Mouse (Mus musculus): ENCODE results near the gene Lrrc29. TPM values are rescaled to one million over a fixed set of nuclear protein-coding genes. Genes with fewer than 3 reads are reported as not detected.
A peak's percentile ranks its signal among the peaks of the same experiment; 100 is the strongest.

Gene Lrrc29
- polyA plus RNA-seq, 1 experiment from 2014 or later, result 7.5 TPM

DNA sequence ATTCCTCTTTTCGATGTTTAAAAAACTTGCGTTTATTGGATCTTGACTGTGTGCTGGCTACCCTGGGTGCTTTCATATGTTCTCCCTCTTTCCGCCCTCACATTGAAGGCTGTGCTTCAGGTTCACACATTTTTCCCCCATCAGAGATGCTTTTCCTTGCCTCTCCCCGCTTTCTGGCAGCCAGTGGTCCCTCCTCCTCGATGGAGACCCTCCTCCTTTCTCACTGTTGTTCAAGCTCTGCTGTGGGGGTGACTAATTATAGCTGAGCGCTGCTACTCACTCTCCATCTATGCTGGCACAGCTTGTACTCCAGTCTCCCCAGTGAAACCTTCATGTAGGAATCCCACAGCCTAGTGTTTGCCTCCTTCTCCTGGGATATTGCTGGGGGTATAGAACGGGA lies 24.1 kb upstream of the Lrrc29 start:
- Histone ChIP-seq H3K36me3 (ENCODE audit: insufficient read depth, low read length) (no peaks in the 10 kb centered on the region), H3K27me3 (replicated peaks; ENCODE audit: insufficient read depth, low read length) (no peaks in the 10 kb centered on the region), H3K4me1 (ENCODE audit: insufficient read depth, low read depth, low read length) (peaks cover 6% of the 10 kb centered on the region), H3K27ac (ENCODE audit: low read length) (no peak overlapping the region), H3K9ac (replicated peaks; ENCODE audit: low read depth) (no peak overlapping the region), H3K4me3 (ENCODE audit: low read depth, low read length) (peak overlapping the region; percentile 57; the same call in 1 of the 2 replicates), H3K4me2 (replicated peaks; ENCODE audit: low read depth, low read length) (peak overlapping the region; percentile 100), H3K9me3 (ENCODE audit: low read length) (no peaks in the 10 kb centered on the region)
- WGBS, result 46% methylated on average over 7 of the region's 7 CpGs
- no peak for TF ChIP-seq CTCF (IDR thresholded peaks at IDR 0.05)
- TF ChIP-seq EP300 (IDR thresholded peaks at IDR 0.05), result no peak
- no peak for ATAC-seq
- no peak for DNase-seq (ENCODE audit: low spot score)

DNA sequence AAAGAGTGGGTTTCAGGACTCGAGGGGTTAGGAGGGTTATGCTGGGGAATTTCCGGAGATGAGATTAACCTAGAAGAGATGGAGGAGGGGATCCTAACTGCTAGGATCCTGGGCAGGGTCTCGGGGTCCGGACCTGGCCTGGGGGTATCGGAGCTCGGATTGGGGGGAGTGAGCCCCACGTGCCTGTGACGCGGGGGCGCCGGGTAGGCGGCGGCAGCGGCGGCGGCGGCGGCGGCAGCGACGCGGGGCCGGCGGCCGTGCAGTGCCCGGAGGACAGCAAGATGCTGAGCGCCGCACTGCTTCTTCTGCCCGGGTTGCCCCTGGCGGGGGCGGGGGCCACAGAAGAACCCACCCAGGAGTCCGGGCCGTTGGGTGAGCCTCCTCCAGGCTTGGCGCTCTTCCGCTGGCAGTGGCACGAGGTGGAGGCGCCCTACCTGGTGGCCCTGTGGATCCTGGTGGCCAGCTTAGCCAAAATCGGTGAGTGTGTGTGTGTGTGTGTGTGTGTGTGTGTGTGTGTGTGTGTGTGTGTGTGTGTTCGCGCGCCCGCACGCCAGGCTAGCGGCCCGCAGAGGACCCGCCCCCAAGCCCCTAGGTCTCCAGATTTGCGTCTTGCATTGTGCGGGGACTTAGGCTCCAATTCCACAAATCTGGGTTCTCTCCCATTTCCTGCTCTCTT lies 23.2 kb upstream of the Lrrc29 start:
- no peak for TF ChIP-seq EP300 (IDR thresholded peaks at IDR 0.05)
- TF ChIP-seq CTCF (IDR thresholded peaks at IDR 0.05), result no peak
- peak overlapping the region; percentile 57 for H3K4me3 ChIP-seq (ENCODE audit: low read depth, low read length)
- DNase-seq (ENCODE audit: low spot score) (peak; percentile 39), ATAC-seq (no peak)
- H3K9me3 ChIP-seq (ENCODE audit: low read length), result no peaks in the 10 kb centered on the region
- H3K4me2 ChIP-seq (replicated peaks; ENCODE audit: low read depth, low read length), result peak overlapping the region; percentile 100
- WGBS, result 2% methylated on average over 13 of the region's 48 CpGs
- no peaks in the 10 kb centered on the region for H3K36me3 ChIP-seq (ENCODE audit: insufficient read depth, low read length)
- H3K27ac ChIP-seq (ENCODE audit: low read length), result peak overlapping the region; percentile 51
- H3K4me1 ChIP-seq (ENCODE audit: insufficient read depth, low read depth, low read length), result peaks cover 13% of the 10 kb centered on the region
- H3K9ac ChIP-seq (replicated peaks; ENCODE audit: low read depth), result peak overlapping the region; percentile 53
- H3K27me3 ChIP-seq (replicated peaks; ENCODE audit: insufficient read depth, low read length), result no peaks in the 10 kb centered on the region

DNA sequence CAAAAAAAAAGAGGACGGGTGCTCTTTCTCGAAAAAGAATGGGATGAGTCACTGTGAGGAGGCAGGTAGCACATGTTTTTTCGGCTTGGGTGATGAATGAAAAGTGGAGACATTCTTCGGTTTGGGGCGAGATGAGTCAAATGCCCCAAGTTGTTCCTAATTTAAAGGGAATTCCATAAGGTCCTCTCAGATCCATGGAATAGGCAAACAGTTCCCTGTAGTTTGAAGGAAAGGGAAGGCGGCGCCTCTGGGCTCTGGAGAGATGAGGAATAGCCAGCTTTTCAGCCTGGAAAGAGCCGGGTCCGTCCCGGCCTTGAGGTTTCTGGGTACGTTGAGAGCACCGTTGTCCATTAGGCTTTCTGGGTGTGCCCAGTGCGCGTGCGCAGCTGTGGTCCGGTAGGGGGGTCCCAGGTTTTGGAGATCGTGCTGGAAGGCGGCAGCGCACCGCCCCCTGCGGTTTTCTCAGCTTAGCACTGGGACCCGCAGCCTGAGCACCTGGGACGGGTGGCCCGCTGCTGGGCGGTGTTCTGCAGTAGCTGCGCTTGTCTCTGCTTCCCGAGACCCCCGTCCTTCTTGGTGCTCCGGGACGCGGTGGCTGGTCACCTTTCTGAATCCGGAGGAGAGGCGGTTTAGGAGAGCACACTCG lies 22.5 kb upstream of the Lrrc29 start, which contains the start of gene Slc9a5:
Slc9a5 (plus strand) TSS at position 394 of the 646 bp plus-strand sequence.
- H3K9ac ChIP-seq (replicated peaks; ENCODE audit: low read depth), result peak within 1 kb of the TSS; percentile 64
- H3K4me3 ChIP-seq (ENCODE audit: low read depth, low read length), result peak within 1 kb of the TSS; percentile 57
- no peaks in the 10 kb centered on the region for H3K9me3 ChIP-seq (ENCODE audit: low read length)
- no peaks in the 10 kb centered on the region for H3K36me3 ChIP-seq (ENCODE audit: insufficient read depth, low read length)
- ATAC-seq, result no peak
- DNase-seq (ENCODE audit: low spot score), result peak; percentile 57
- H3K4me1 ChIP-seq (ENCODE audit: insufficient read depth, low read depth, low read length), result peaks cover 14% of the 10 kb centered on the region
- H3K27me3 ChIP-seq (replicated peaks; ENCODE audit: insufficient read depth, low read length), result no peaks in the 10 kb centered on the region
- peak within 1 kb of the TSS; percentile 87 for H3K27ac ChIP-seq (ENCODE audit: low read length)
- TF ChIP-seq CTCF (IDR thresholded peaks at IDR 0.05) (peak; percentile 35), EP300 (IDR thresholded peaks at IDR 0.05) (no peak)
- 1% methylated on average over 34 of the region's 34 CpGs for WGBS
- H3K4me2 ChIP-seq (replicated peaks; ENCODE audit: low read depth, low read length), result peak within 1 kb of the TSS; percentile 100

DNA sequence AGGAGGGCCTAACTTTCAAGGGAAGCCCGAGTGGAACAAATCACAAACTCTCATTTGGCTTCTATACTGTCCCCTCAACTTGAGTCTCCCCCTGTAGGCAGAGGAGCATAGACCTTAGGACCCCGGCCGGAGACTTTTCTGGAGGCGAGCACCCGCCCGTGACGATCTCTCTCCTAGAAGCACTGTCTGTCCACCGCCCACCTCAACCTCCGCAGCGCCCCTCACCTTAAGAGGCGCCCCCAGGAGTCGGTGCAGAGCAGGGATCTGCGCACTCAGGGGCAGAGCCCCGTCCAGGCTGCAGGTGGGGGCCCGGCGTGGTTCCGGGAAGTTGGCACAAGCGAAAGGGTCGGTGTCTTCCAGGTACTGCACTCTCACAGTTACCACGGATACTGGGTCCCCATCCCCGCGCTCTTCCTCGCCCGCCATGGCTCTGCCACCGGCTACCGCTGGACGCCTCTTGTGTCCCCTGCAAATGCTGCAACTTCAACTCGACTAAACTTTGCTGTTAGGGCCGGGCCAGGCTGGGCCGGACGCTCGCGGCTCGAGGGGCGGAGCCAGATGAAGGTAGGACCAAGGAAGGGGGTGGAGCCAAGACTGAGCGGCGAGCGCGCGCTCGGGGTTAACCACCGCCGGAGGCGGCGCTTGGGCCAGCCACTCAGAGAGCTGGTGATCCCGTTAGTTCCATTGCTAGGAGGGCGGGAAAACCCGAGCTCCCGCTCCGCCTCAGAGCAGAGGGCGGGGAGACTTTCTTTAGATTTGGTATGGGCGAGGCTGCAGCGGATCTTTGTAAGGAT lies 21.5 kb upstream of the Lrrc29 start, which contains the start of gene Fhod1:
Fhod1 (minus strand) TSS at position 526 of the 794 bp plus-strand sequence.
- under 1% methylated on average over 52 of the region's 53 CpGs for WGBS
- peak within 1 kb of the TSS; percentile 64 for H3K9ac ChIP-seq (replicated peaks; ENCODE audit: low read depth)
- peak within 1 kb of the TSS; percentile 87 for H3K27ac ChIP-seq (ENCODE audit: low read length)
- TF ChIP-seq CTCF (IDR thresholded peaks at IDR 0.05) (peak; percentile 55), EP300 (IDR thresholded peaks at IDR 0.05) (0 out of 2 replicates have a peak, but pooled peaks have one; percentile 7)
- no peaks in the 10 kb centered on the region for H3K36me3 ChIP-seq (ENCODE audit: insufficient read depth, low read length)
- ATAC-seq (peak; percentile 87), DNase-seq (ENCODE audit: low spot score) (peak; percentile 100)
- H3K4me2 ChIP-seq (replicated peaks; ENCODE audit: low read depth, low read length), result peak within 1 kb of the TSS; percentile 100
- H3K27me3 ChIP-seq (replicated peaks; ENCODE audit: insufficient read depth, low read length), result no peaks in the 10 kb centered on the region
- no peaks in the 10 kb centered on the region for H3K9me3 ChIP-seq (ENCODE audit: low read length)
- H3K4me3 ChIP-seq (ENCODE audit: low read depth, low read length), result peak within 1 kb of the TSS; percentile 57
- peaks cover 23% of the 10 kb centered on the region for H3K4me1 ChIP-seq (ENCODE audit: insufficient read depth, low read depth, low read length)

DNA sequence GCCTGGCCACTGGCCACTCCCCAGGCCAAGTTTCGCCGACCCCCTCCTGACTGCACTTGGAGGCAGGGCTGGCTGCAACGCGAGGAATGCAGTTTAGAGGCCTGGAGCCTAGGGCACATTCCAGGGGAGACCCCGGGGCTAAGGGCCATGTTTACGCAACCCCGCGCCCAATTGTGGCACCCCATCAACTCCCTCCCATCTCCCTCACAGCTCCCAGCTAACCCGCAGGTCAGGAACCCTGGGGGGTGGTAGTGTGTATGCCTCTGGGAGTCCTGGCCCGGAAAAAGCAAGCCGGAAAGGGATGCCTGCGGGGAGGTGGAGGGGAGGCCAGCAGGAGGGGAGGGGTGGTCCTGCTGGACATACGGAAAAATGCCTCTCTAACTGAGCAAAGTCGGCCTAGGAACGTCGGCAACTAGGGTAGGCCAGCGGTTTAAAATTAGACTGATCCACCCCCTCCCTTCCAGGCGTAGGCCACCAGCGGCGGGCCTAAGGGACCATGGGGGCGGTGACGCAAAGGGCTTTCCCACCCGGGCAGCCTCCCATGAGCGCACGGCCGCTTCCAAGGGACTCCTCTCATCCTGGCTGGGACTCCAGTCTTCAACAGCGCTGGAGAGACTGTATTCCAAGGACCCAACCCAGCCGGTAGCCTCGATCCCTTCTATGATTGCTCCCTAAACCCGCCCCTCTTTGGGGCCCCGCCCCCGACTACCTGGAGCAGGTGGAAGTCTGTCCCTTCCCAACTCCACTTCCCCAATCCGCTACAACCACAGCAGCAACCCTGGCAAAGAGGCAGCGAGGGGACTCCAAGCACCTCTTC lies 20.7 kb upstream of the Lrrc29 start:
- Histone ChIP-seq H3K4me1 (ENCODE audit: insufficient read depth, low read depth, low read length) (peaks cover 25% of the 10 kb centered on the region), H3K36me3 (ENCODE audit: insufficient read depth, low read length) (no peaks in the 10 kb centered on the region), H3K27ac (ENCODE audit: low read length) (peak overlapping the region; percentile 87), H3K9ac (replicated peaks; ENCODE audit: low read depth) (peak overlapping the region; percentile 64), H3K4me2 (replicated peaks; ENCODE audit: low read depth, low read length) (peak overlapping the region; percentile 100), H3K4me3 (ENCODE audit: low read depth, low read length) (peak overlapping the region; percentile 57), H3K9me3 (ENCODE audit: low read length) (no peaks in the 10 kb centered on the region), H3K27me3 (replicated peaks; ENCODE audit: insufficient read depth, low read length) (no peaks in the 10 kb centered on the region)
- peak; percentile 92 for DNase-seq (ENCODE audit: low spot score)
- peak; percentile 57 for ATAC-seq
- under 1% methylated on average over 30 of the region's 34 CpGs for WGBS
- TF ChIP-seq CTCF (IDR thresholded peaks at IDR 0.05) (no peak), EP300 (IDR thresholded peaks at IDR 0.05) (peak; percentile 82)
